Mouse (Mus musculus): ENCODE measurements around the gene G3bp2.

GRCm38 (mm10) chr5:92043783-92044182 lies 39.7 kb downstream of the G3bp2 start, which contains the start of gene Cdkl2:
- TF ChIP-seq CTCF (IDR thresholded peaks at IDR 0.05; ENCODE audit: borderline replicate concordance, insufficient read depth, low read depth, low read length) (no peak), POLR2A (IDR thresholded peaks at IDR 0.05; ENCODE audit: borderline replicate concordance, insufficient read depth, low read length) (no peak)
